Mouse (Mus musculus) heart, embryonic 13.5 days (tissue): ENCODE data around the gene Ring1. TPM values are rescaled to one million over a fixed set of nuclear protein-coding genes. Genes with fewer than 3 reads are reported as not detected.
"Not testable (repeated sequence)": the region's sequence is repeated elsewhere in the genome, so short reads cannot be mapped to it uniquely, and the experiment has no call there.

Experiments
- ATAC-seq: fragments of 200-750 bp; cut with Nextera tagmentation; 2 replicates; pipeline ENCODE4 v1.8.0; 2017; ENCODE audit warnings: moderate TSS enrichment; ENCODE audit not compliant: insufficient number of reproducible peaks, low FRiP score, low TSS enrichment; ENCODE audit errors: extremely low read depth
- H3K27ac ChIP-seq: fragments of 300-500 bp; sonication (generic); replicated peaks from 2 replicates; pipeline ENCODE4 v1.5.1; 2015; ENCODE audit warnings: moderate library complexity, mild to moderate bottlenecking, inconsistent platforms
- H3K27me3 ChIP-seq: fragments of 300-500 bp; sonication (generic); replicated peaks from 2 replicates; pipeline ENCODE4 v1.6.1; 2015; ENCODE audit warnings: mild to moderate bottlenecking, inconsistent platforms
- H3K36me3 ChIP-seq: fragments of 300-500 bp; sonication (generic); 2 replicates; pipeline ENCODE4 v1.6.1; 2015; ENCODE audit warnings: mild to moderate bottlenecking, inconsistent platforms
- H3K4me1 ChIP-seq: fragments of 300-500 bp; sonication (generic); 2 replicates; pipeline ENCODE4 v1.6.1; 2015; ENCODE audit warnings: inconsistent platforms
- H3K4me2 ChIP-seq: fragments of 300-500 bp; sonication (generic); 2 replicates; pipeline ENCODE4 v1.6.1; 2015; ENCODE audit warnings: inconsistent platforms, mild to moderate bottlenecking, moderate library complexity
- H3K4me3 ChIP-seq: fragments of 300-500 bp; sonication (generic); 2 replicates; pipeline ENCODE4 v1.5.1; 2015; ENCODE audit warnings: moderate library complexity, mild to moderate bottlenecking, inconsistent platforms
- H3K9ac ChIP-seq: fragments of 300-500 bp; sonication (generic); 2 replicates; pipeline ENCODE4 v1.6.1; 2015; ENCODE audit warnings: inconsistent platforms, mild to moderate bottlenecking, moderate library complexity
- H3K9me3 ChIP-seq: fragments of 300-500 bp; sonication (generic); 2 replicates; pipeline ENCODE4 v1.6.1; 2016; ENCODE audit warnings: inconsistent platforms
- WGBS: fragments of 180-500 bp; shearing (Covaris S2); methylation state at CpG from one replicate; pipeline ENCODE4 v1.1.7; 2015; ENCODE audit warnings: mixed read lengths; 5-methylcytosine and 5-hydroxymethylcytosine counted together
- polyA plus RNA-seq: library from polyadenylated mRNA; unstranded; fragments of >200 nt; fragmentation: Nextera tagmentation; extraction: Ambion mirVana; gene quantifications from 2 replicates; pipeline ENCODE4 v1.2.1, GENCODE M21; 2015

Ring1 gene
- polyA plus RNA-seq, 1 experiment from 2014 or later: 10.4 TPM

DNA sequence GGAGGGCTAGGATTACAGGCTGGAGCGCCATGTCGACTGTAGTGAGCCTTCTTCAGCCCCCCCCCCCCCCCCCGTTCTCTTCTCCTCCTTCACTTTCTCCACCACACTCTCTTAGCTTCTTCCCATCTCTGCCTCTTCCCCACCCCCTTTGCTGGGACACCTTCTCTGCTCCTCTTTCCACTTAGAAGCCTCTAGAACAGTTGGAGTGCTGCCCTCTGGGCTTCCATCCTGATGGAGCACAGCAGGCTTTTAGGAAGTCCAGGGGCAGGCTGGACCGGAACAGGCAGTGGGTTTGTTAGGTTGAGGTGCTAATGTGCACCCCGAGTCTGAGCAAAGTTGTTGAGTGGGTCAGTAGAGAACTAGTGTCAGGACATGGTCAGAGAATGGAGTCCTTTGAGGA lies 14.3 kb downstream of the Ring1 start:
- peaks cover 27% of the 10 kb centered on the region for H3K27me3 ChIP-seq
- H3K36me3 ChIP-seq: no peaks in the 10 kb centered on the region
- H3K4me2 ChIP-seq: no peak overlapping the region
- H3K4me1 ChIP-seq: no peaks in the 10 kb centered on the region
- H3K9me3 ChIP-seq: 0 out of 2 replicates have a peak, but pooled peaks cover 3% of the 10 kb centered on the region
- no peak for ATAC-seq
- 71% methylated on average over 5 of the region's 5 CpGs for WGBS
- no peak overlapping the region for H3K27ac ChIP-seq
- H3K4me3 ChIP-seq: no peak overlapping the region
- no peak overlapping the region for H3K9ac ChIP-seq

DNA sequence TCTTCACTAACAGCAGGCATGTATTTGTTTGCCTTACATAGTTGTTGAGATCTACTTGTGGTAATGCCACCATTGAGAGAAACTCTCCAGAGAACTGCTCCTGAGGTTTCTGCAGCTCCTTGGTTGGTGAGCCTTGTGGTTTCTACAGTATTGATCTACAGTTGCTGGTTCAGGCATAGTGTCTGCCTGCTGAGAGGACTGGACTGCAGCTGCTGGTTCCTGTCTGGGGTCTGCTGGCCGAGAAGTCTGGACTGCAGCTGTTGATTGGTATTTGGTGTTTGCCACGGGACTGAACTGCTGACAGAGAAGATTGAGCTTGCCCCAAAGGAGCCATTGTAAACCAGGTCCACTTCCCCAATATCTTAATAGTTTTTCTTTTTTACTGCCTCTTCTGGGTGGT lies 17.9 kb downstream of the Ring1 start:
- Histone ChIP-seq H3K27ac (no peak overlapping the region), H3K36me3 (no peaks in the 10 kb centered on the region), H3K9me3 (0 out of 2 replicates have a peak, but pooled peaks cover 3% of the 10 kb centered on the region), H3K4me2 (no peak overlapping the region), H3K9ac (no peak overlapping the region), H3K4me1 (no peaks in the 10 kb centered on the region), H3K27me3 (peaks cover 39% of the 10 kb centered on the region), H3K4me3 (no peak overlapping the region)
- WGBS: 33% methylated on average over 2 of the region's 2 CpGs
- no peak for ATAC-seq

DNA sequence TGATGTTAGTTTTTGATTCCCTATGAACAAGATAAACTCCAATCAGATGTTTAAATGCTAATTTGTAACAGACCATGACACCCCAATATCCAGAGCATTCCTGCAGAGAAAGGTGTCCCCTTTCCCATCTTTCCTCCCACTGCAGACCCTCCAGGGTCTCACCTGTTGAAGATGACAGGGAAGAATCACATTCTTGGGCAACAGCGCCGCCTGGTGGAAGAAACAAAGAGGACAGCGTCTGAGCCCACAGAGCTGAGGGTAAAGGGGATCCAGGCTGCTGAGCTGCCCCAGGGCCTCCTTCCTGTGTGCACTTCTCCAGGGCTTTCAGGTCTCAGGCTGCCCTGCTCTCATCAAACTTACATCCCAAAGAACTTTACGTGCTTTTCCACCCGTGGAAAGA lies 21.1 kb downstream of the Ring1 start:
- Histone ChIP-seq H3K9ac (no peak overlapping the region), H3K27me3 (peaks cover 59% of the 10 kb centered on the region), H3K36me3 (no peaks in the 10 kb centered on the region), H3K4me2 (no peak overlapping the region), H3K9me3 (0 out of 2 replicates have a peak, but pooled peaks cover 3% of the 10 kb centered on the region), H3K4me3 (no peak overlapping the region), H3K4me1 (peaks cover 10% of the 10 kb centered on the region), H3K27ac (no peak overlapping the region)
- 2% methylated on average over 5 of the region's 5 CpGs for WGBS
- ATAC-seq: no peak

DNA sequence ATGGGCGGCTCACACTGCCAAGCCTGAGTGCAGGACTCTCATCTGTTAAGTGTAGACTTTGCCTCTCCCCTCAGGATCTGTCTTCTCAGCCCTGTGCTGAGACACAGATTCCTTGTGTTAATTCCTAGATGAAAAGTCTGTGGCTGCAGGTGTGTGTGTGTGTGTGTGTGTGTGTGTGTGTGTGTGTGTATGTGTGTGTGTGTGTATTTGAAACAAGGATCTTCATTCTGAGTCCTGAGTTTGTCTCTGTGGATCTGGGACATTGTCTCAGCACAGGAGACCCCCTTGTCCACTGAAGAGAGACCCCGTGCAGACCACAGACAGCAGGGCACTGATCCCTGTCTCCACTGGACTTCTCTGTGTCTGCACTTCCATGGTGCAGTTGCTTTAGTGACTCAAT lies 23.7 kb downstream of the Ring1 start:
- H3K4me2 ChIP-seq: peak overlapping the region; percentile 99
- H3K4me3 ChIP-seq: 0 out of 2 replicates have a peak overlapping the region, but pooled peaks have one; percentile 71
- peaks cover 74% of the 10 kb centered on the region for H3K27me3 ChIP-seq
- H3K36me3 ChIP-seq, H3K27ac ChIP-seq, H3K9ac ChIP-seq, H3K9me3 ChIP-seq, ATAC-seq: not testable (repeated sequence)
- 51% methylated on average over 2 of the region's 2 CpGs for WGBS
- H3K4me1 ChIP-seq: peaks cover 10% of the 10 kb centered on the region

GRCm38 (mm10) chr17:34000150-34000537 lies 24.3 kb downstream of the Ring1 start, which contains the start of gene H2-K1:
TSS of gene H2-K1 (minus strand) at chr17:34000347.
- Histone ChIP-seq H3K9me3 (no peaks in the 10 kb centered on the region), H3K4me3 (peak within 1 kb of the TSS; percentile 71), H3K27ac (no peak within 1 kb of the TSS), H3K4me2 (peak within 1 kb of the TSS; percentile 99), H3K4me1 (peaks cover 10% of the 10 kb centered on the region), H3K9ac (peak within 1 kb of the TSS; percentile 78), H3K27me3 (peaks cover 68% of the 10 kb centered on the region), H3K36me3 (no peaks in the 10 kb centered on the region)
- peak; percentile 58 for ATAC-seq
- WGBS: under 1% methylated on average over 30 of the region's 30 CpGs

DNA sequence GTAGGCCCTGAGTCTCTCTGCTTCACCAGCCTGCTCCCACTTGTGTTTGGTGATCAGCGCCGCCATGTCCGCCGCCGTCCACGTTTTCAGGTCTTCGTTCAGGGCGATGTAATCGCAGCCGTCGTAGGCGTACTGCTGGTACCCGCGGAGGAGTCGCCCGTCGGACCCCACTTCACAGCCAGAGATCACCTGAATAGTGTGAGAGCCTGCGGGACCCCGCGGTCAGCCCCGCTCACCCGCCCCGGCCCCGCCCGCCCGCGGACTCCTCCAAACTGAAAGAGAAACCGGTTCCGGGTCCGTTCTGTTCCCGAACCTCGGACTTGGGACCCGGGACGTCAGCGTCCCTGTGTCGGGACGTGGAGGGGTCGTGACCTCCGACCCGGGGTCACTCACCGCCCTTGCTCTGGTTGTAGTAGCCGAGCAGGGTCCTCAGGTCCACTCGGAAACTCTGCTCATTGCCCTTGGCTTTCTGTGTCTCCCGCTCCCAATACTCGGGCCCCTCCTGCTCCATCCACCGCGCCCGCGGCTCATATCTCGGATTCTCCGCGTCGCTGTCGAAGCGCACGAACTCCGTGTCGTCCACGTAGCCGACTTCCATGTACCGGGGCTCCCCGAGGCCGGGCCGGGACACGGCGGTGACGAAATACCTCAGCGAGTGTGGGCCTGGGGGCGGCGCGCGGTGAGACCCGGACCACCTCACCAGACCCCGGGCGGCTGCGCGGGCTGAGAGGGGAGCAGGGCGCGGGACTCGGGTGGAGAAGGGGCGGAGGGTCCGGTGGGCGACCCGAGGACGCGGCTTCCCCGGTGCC lies 24.9 kb downstream of the Ring1 start:
- Histone ChIP-seq H3K27ac (no peak overlapping the region), H3K9me3 (no peaks in the 10 kb centered on the region), H3K36me3 (no peaks in the 10 kb centered on the region), H3K9ac (peak overlapping the region; percentile 78), H3K4me2 (peak overlapping the region; percentile 99), H3K4me3 (peak overlapping the region; percentile 71), H3K27me3 (peaks cover 68% of the 10 kb centered on the region), H3K4me1 (peaks cover 10% of the 10 kb centered on the region)
- no peak for ATAC-seq
- 2% methylated on average over 87 of the region's 87 CpGs for WGBS

DNA sequence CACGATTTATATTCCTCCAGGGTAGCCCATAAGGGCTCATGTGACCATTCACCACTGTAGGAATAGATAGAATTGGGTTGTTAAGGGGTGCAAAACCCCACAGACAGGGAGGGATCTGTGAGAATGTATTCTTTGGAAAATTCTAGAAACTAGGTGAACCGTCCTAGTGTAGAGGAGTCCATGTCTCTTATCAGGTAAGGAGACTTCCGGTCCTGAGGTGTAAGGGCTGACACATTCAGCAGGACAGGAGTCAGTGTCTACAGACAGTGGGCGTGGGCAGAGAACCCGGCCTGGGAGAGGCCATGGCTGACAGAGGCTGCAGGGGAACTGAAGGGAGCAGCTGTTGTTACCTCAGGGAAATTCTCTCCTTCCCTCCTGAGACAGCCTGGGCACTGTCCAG lies 25.8 kb downstream of the Ring1 start:
- not testable (repeated sequence) for H3K4me2 ChIP-seq, H3K4me3 ChIP-seq, ATAC-seq, H3K9me3 ChIP-seq, H3K9ac ChIP-seq, H3K27ac ChIP-seq, H3K36me3 ChIP-seq
- WGBS: 38% methylated on average over 5 of the region's 5 CpGs
- Histone ChIP-seq H3K4me1 (peaks cover 10% of the 10 kb centered on the region), H3K27me3 (peaks cover 67% of the 10 kb centered on the region)

DNA sequence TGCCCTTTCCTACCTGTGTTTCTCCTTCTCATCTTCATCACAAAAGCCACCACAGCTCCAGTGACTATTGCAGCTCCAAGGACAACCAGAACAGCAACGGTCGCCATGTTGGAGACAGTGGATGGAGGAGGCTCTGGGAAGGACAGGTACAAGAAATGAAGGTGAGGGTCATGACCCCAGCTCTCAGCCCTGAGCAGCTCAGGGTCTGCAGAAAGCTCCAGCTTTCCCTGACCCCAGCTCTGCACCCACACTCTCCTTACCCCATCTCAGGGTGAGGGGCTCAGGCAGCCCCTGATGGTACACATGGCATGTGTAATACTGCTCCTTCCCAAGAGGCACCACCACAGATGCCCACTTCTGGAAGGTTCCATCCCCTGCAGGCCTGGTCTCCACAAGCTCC lies 27.5 kb downstream of the Ring1 start:
- Histone ChIP-seq H3K27me3 (peaks cover 68% of the 10 kb centered on the region), H3K4me1 (peaks cover 10% of the 10 kb centered on the region)
- H3K36me3 ChIP-seq, H3K27ac ChIP-seq, H3K9ac ChIP-seq, H3K4me3 ChIP-seq, ATAC-seq, H3K4me2 ChIP-seq, H3K9me3 ChIP-seq: not testable (repeated sequence)
- 78% methylated on average over 2 of the region's 2 CpGs for WGBS

DNA sequence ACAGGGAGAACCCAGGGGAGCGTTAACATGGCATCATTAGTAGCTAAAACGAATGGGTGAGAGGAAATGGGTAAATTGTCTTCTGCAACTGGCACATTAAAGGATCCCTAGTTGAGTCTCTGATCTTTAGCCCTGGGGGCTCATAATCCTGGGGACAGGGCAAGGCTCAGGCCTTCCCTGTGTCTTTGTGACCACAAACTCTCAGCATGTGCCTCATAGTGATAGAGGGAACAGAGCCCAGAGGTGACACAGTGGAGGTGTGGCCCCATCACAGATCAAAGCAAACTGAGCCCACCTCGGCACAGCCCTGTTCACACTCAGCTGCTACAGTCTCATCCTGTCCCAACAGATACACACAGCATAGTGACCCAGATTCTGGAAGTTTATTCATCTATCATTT lies 28.8 kb downstream of the Ring1 start:
- no peak overlapping the region for H3K9ac ChIP-seq

GRCm38 (mm10) chr17:33994959-33995358 lies 29.5 kb downstream of the Ring1 start:
- Histone ChIP-seq H3K27ac (no peak overlapping the region), H3K9me3 (no peaks in the 10 kb centered on the region), H3K4me1 (peaks cover 4% of the 10 kb centered on the region), H3K4me2 (no peak overlapping the region), H3K27me3 (peaks cover 51% of the 10 kb centered on the region), H3K4me3 (no peak overlapping the region), H3K9ac (no peak overlapping the region), H3K36me3 (no peaks in the 10 kb centered on the region)
- no peak for ATAC-seq
- WGBS: 78% methylated on average over 8 of the region's 8 CpGs

More for the DNA sequence above, 28.8 kb downstream of the Ring1 start:
- WGBS: 37% methylated on average over 3 of the region's 3 CpGs
- H3K4me1 ChIP-seq: peaks cover 10% of the 10 kb centered on the region
- ATAC-seq: no peak
- no peaks in the 10 kb centered on the region for H3K9me3 ChIP-seq
- no peaks in the 10 kb centered on the region for H3K36me3 ChIP-seq
- peaks cover 54% of the 10 kb centered on the region for H3K27me3 ChIP-seq
- no peak overlapping the region for H3K4me3 ChIP-seq
- H3K27ac ChIP-seq: no peak overlapping the region
- H3K4me2 ChIP-seq: no peak overlapping the region

GRCm38 (mm10) chr17:33991788-33992664 lies 32.5 kb downstream of the Ring1 start:
- Histone ChIP-seq H3K4me3 (no peak overlapping the region), H3K4me2 (no peak overlapping the region), H3K9ac (no peak overlapping the region), H3K27me3 (peaks cover 49% of the 10 kb centered on the region), H3K27ac (no peak overlapping the region), H3K36me3 (no peaks in the 10 kb centered on the region), H3K9me3 (no peaks in the 10 kb centered on the region), H3K4me1 (no peaks in the 10 kb centered on the region)
- ATAC-seq: no peak; the same call in 1 of the 2 replicates
- 31% methylated on average over 10 of the region's 10 CpGs for WGBS
